Mouse (Mus musculus): ENCODE measurements around the gene Gm47996. TPM values are rescaled to one million over a fixed set of nuclear protein-coding genes. Genes with fewer than 3 reads are reported as not detected.
"Not testable (repeated sequence)": the region's sequence is repeated elsewhere in the genome, so short reads cannot be mapped to it uniquely, and the experiment has no call there.

Gm47996 gene
- total and polyA plus RNA-seq, 3 experiments = not detected

DNA sequence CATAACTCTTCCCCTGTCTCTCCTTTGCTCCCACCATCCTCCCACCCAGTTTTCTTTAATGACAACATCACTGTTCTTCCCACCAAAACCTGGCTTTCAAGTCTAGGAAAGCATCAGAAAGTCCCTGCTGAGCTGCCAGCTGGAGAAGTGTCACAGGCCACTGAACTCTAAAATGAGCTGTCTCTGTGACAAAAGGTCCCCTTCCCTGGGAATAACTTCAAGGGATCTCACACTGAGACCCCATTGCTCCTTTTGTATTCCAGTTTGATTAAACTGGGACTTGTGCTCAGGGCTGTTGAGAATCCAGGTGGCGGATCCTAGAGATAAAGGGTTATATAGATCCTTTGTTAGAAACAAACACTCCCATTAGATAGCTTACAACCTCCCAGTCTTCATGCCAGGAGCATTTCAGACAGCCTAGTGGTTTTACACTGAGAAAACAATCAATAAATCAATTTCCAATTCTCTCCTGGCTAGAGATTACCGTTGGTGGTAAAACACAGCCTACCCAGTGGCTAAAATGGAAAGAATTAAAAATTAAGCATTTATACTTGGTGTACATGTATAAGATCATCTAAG lies 31.3 kb upstream of the Gm47996 start:
- no peak for TF ChIP-seq GATA1 (IDR thresholded peaks at IDR 0.05; ENCODE audit: low read depth, low read length)
- TF ChIP-seq USF2 (IDR thresholded peaks at IDR 0.05; ENCODE audit: borderline replicate concordance in 1 of 2, insufficient read depth in 1 of 2, low read depth in 1 of 2, low read length in 2 of 2) = 0 out of 4 replicates have a peak, but pooled peaks of 1 of the 2 experiments have one; percentile 7
- no peak for TF ChIP-seq MAFK (IDR thresholded peaks at IDR 0.05; ENCODE audit: borderline replicate concordance, low read depth, low read length)
- no peak for TF ChIP-seq MXI1 (IDR thresholded peaks at IDR 0.05; ENCODE audit: low read depth, low read length)
- TF ChIP-seq GABPA (IDR thresholded peaks at IDR 0.05; ENCODE audit: low read depth, low read length) = no peak
- TF ChIP-seq SIN3A (IDR thresholded peaks at IDR 0.05; ENCODE audit: low read length) = no peak
- TF ChIP-seq MAZ (IDR thresholded peaks at IDR 0.05; ENCODE audit: low read depth, low read length) = no peak
- TF ChIP-seq CHD1 (IDR thresholded peaks at IDR 0.05; ENCODE audit: low read depth, low read length) = no peak
- TF ChIP-seq RAD21 (IDR thresholded peaks at IDR 0.05; ENCODE audit: low read depth, low read length) = no peak
- Histone ChIP-seq H3K9ac (ENCODE audit: control insufficient read depth, low read depth, low read length, poor library complexity, severe bottlenecking) (0 out of 2 replicates have a peak overlapping the region, but pooled peaks have one; percentile 3), H3K36me3 (ENCODE audit: control insufficient read depth in 1 of 2, insufficient read depth in 2 of 2, low read length in 2 of 2) (peaks cover 0 to 28% of the 10 kb centered on the region in 2 experiments; a peak in 2 of 4 replicates), H3K27me3 (ENCODE audit: control insufficient read depth in 1 of 2, insufficient read depth in 2 of 2, low read length in 2 of 2) (no peaks in the 10 kb centered on the region), H3K4me3 (ENCODE audit: control insufficient read depth in 1 of 2, insufficient read depth in 1 of 2, low read depth in 2 of 2, low read length in 2 of 2) (peak overlapping the region in 1 of 2 experiments; percentile 41; a peak in 2 of 4 replicates), H3K9me3 (replicated peaks; ENCODE audit: insufficient read depth, low read length) (no peaks in the 10 kb centered on the region), H3K4me1 (ENCODE audit: control insufficient read depth in 1 of 2, insufficient read depth in 2 of 2, low read length in 2 of 2) (peaks cover 27 to 44% of the 10 kb centered on the region in 2 experiments), H3K79me2 (ENCODE audit: control insufficient read depth, insufficient read depth, low read length, poor library complexity) (no peaks in the 10 kb centered on the region), H3K27ac (ENCODE audit: control insufficient read depth, low read depth, low read length) (peak overlapping the region; percentile 23)
- peak; percentile 9 for DNase-seq (ENCODE audit: low read depth, low spot score)

DNA sequence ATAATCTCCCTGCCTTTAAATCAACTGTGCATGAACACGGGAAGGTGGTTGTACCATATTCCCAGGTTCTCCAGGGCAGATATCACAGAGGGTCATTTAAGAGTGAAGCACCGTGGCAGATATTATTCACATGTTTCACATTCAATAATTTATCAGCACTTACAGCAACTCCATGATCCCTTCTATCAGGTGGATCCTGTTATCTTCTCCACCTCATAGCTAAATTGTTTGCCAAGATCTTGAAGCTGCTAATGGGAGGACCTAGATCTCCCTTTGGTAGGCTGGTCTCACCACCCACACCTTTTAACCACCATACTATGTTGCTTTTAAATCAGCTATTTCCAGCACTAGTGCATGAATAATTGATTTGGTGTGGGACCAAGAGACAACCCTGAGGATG lies 29.8 kb upstream of the Gm47996 start:
- TF ChIP-seq TCF12 (IDR thresholded peaks at IDR 0.05; ENCODE audit: low read depth, low read length) (peak; percentile 88), E2F4 (IDR thresholded peaks at IDR 0.05; ENCODE audit: borderline replicate concordance, low read depth, low read length) (no peak), CTCF (IDR thresholded peaks at IDR 0.05 in 2 of 3, conservative IDR thresholded peaks at IDR 0.05 in 1 of 3; ENCODE audit: control insufficient read depth in 1 of 3, insufficient read depth in 1 of 3, low read depth in 2 of 3, low read length in 3 of 3, poor library complexity in 1 of 3, severe bottlenecking in 1 of 3) (no peak), UBTF (IDR thresholded peaks at IDR 0.05; ENCODE audit: borderline replicate concordance, insufficient read depth, low read depth, low read length) (no peak), ZMIZ1 (IDR thresholded peaks at IDR 0.05; ENCODE audit: low read depth, low read length) (no peak), RCOR1 (IDR thresholded peaks at IDR 0.05; ENCODE audit: low read depth, low read length) (0 out of 2 replicates have a peak, but pooled peaks have one; percentile 48), CHD1 (IDR thresholded peaks at IDR 0.05; ENCODE audit: low read depth, low read length) (no peak), TBP (IDR thresholded peaks at IDR 0.05; ENCODE audit: low read depth, low read length) (no peak), GATA1 (IDR thresholded peaks at IDR 0.05; ENCODE audit: low read depth, low read length) (peak; percentile 76), HCFC1 (IDR thresholded peaks at IDR 0.05; ENCODE audit: low read depth, low read length) (no peak), EP300 (IDR thresholded peaks at IDR 0.05; ENCODE audit: low read depth in 1 of 2, low read length in 2 of 2) (peak; percentile 66 to 83; a peak in 3 of 4 replicates), NELFE (IDR thresholded peaks at IDR 0.05; ENCODE audit: low read depth, low read length) (no peak), MAZ (IDR thresholded peaks at IDR 0.05; ENCODE audit: low read depth, low read length) (no peak), SIN3A (IDR thresholded peaks at IDR 0.05; ENCODE audit: low read length) (no peak), CHD2 (IDR thresholded peaks at IDR 0.05; ENCODE audit: low read length) (no peak), USF1 (IDR thresholded peaks at IDR 0.05; ENCODE audit: low read depth, low read length) (no peak), JUND (IDR thresholded peaks at IDR 0.05; ENCODE audit: low read depth, low read length) (no peak), ETS1 (IDR thresholded peaks at IDR 0.05; ENCODE audit: low read depth, low read length) (peak; percentile 79)
- no peaks in the 10 kb centered on the region for H3K27me3 ChIP-seq (ENCODE audit: control insufficient read depth in 1 of 2, insufficient read depth in 2 of 2, low read length in 2 of 2)
- no peaks in the 10 kb centered on the region for H3K9me3 ChIP-seq (replicated peaks; ENCODE audit: insufficient read depth, low read length)
- DNase-seq (ENCODE audit: low read depth, low spot score) = peak; percentile 41
- peaks cover 0 to 28% of the 10 kb centered on the region in 2 experiments; a peak in 2 of 4 replicates for H3K36me3 ChIP-seq (ENCODE audit: control insufficient read depth in 1 of 2, insufficient read depth in 2 of 2, low read length in 2 of 2)
- H3K4me3 ChIP-seq (ENCODE audit: control insufficient read depth in 1 of 2, insufficient read depth in 1 of 2, low read depth in 2 of 2, low read length in 2 of 2) = peak overlapping the region in 1 of 2 experiments; percentile 5; a peak in 1 of 4 replicates
- peaks cover 27 to 40% of the 10 kb centered on the region in 2 experiments for H3K4me1 ChIP-seq (ENCODE audit: control insufficient read depth in 1 of 2, insufficient read depth in 2 of 2, low read length in 2 of 2)
- H3K79me2 ChIP-seq (ENCODE audit: control insufficient read depth, insufficient read depth, low read length, poor library complexity) = no peaks in the 10 kb centered on the region
- H3K27ac ChIP-seq (ENCODE audit: control insufficient read depth, low read depth, low read length) = peak overlapping the region; percentile 20
- H3K9ac ChIP-seq (ENCODE audit: control insufficient read depth, low read depth, low read length, poor library complexity, severe bottlenecking) = no peak overlapping the region

DNA sequence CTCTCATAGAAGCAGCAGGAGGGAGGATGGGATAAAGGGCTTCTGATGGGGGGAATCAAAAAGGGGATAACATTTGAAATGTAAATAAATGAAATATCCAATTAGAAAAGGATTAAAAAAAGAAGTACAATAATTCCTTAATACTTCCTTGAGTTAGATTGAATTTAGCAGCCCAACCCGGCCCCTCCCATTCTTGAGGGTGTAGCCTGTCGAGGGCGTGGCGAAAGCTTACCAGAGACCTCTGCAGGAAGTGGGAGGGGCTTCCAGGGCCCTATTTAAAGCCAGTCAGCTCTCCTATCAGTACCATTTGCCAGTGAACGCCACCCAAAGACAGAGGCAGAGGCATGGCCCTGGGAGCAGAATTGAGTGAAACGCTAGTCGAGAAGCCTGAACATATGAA lies 27.7 kb upstream of the Gm47996 start, which contains the start of gene Gm47985:
TSS of gene Gm47985 (plus strand) at position 272 of the 400 bp plus-strand sequence.
- not testable (repeated sequence) for H3K27me3 ChIP-seq (ENCODE audit: control insufficient read depth in 1 of 2, insufficient read depth in 2 of 2, low read length in 2 of 2); H3K79me2 ChIP-seq (ENCODE audit: control insufficient read depth, insufficient read depth, low read length, poor library complexity); H3K27ac ChIP-seq (ENCODE audit: control insufficient read depth, low read depth, low read length); H3K4me3 ChIP-seq (ENCODE audit: control insufficient read depth in 1 of 2, insufficient read depth in 1 of 2, low read depth in 2 of 2, low read length in 2 of 2); DNase-seq (ENCODE audit: low read depth, low spot score); H3K9me3 ChIP-seq (replicated peaks; ENCODE audit: insufficient read depth, low read length); H3K9ac ChIP-seq (ENCODE audit: control insufficient read depth, low read depth, low read length, poor library complexity, severe bottlenecking)
- Histone ChIP-seq H3K36me3 (ENCODE audit: control insufficient read depth in 1 of 2, insufficient read depth in 2 of 2, low read length in 2 of 2) (peaks cover 0 to 21% of the 10 kb centered on the region in 2 experiments; a peak in 2 of 4 replicates), H3K4me1 (ENCODE audit: control insufficient read depth in 1 of 2, insufficient read depth in 2 of 2, low read length in 2 of 2) (peaks cover 17 to 25% of the 10 kb centered on the region in 2 experiments)

Measured in MEL (cell line).